In the genomic region with DNA sequence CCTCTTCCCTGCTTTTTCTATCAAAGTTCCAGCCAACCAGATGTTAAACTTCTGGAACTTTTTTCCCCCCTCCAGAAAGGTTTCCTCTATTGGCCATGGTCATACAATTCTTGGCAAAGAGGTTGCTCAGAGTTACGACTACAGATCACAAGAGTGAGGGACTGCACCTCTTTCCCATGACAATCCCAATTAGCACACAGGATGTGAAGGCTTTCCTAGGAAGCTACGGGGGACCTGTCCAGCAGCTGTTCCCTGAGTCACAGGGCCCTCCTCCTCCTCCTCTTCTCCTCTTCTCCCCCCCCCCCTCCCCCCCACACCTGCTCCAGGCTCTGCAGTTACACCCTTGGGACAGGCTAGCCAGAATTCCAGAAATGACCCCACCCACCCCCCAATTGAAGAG, we compare ENCODE assay signal across 10 mouse cellular contexts. TPM values are rescaled to one million over a fixed set of nuclear protein-coding genes. Genes with fewer than 3 reads are reported as not detected.
DNase-seq lines count a peak whose midpoint lies in the region; ATAC-seq lines count a peak whose summit lies in the region.
"Had no signal": no experiment of that assay in that cellular context is flagged by ENCODE, and none has a peak within 500 bp of the region (broad histone marks: within the 10 kb centered on the region; RNA-seq: fewer than 3 reads in every experiment).

No protein-coding gene starts in this region.

- peak overlapping the region; percentile 96 for H3K9ac ChIP-seq in lung, embryonic 16.5 days (ENCODE audit: low read length)
- H3K9ac ChIP-seq in forebrain, embryonic 12.5 days, result peak overlapping the region; percentile 91
- H3K9ac ChIP-seq in limb, embryonic 13.5 days, result no peak overlapping the region
- no peak overlapping the region for H3K9ac ChIP-seq in stomach, embryonic 15.5 days

- no peaks in the 10 kb centered on the region for H3K27me3 ChIP-seq in lung, embryonic 16.5 days (ENCODE audit: control insufficient read depth, insufficient read depth, low read depth, low read length)
- H3K27me3 ChIP-seq in forebrain, embryonic 12.5 days, result no peaks in the 10 kb centered on the region
- H3K27me3 ChIP-seq in limb, embryonic 13.5 days, result peaks cover 12% of the 10 kb centered on the region
- no peaks in the 10 kb centered on the region for H3K27me3 ChIP-seq in stomach, embryonic 15.5 days (replicated peaks)

- no peaks in the 10 kb centered on the region for H3K36me3 ChIP-seq in lung, embryonic 16.5 days (ENCODE audit: control insufficient read depth, insufficient read depth, low read length)
- peaks cover 17% of the 10 kb centered on the region for H3K36me3 ChIP-seq in forebrain, embryonic 12.5 days (replicated peaks)
- no peaks in the 10 kb centered on the region for H3K36me3 ChIP-seq in limb, embryonic 13.5 days
- 0 out of 2 replicates have a peak, but pooled peaks cover 3% of the 10 kb centered on the region for H3K36me3 ChIP-seq in stomach, embryonic 15.5 days

- H3K9me3 ChIP-seq in lung, embryonic 16.5 days (ENCODE audit: control insufficient read depth, low read length), result no peaks in the 10 kb centered on the region
- H3K9me3 ChIP-seq in forebrain, embryonic 12.5 days, result no peaks in the 10 kb centered on the region
- no peaks in the 10 kb centered on the region for H3K9me3 ChIP-seq in limb, embryonic 13.5 days
- H3K9me3 ChIP-seq in stomach, embryonic 15.5 days, result no peaks in the 10 kb centered on the region

- 22% methylated on average over 2 of the region's 2 CpGs for WGBS in lung, embryonic 16.5 days
- 0% methylated on average over 2 of the region's 2 CpGs for WGBS in forebrain, embryonic 12.5 days
- WGBS in limb, embryonic 13.5 days, result 19% methylated on average over 2 of the region's 2 CpGs
- 21% methylated on average over 2 of the region's 2 CpGs for WGBS in stomach, embryonic 15.5 days

- H3K4me2 ChIP-seq in lung, embryonic 16.5 days (ENCODE audit: low read depth, low read length), result peak overlapping the region; percentile 92
- H3K4me2 ChIP-seq in forebrain, embryonic 12.5 days, result peak overlapping the region; percentile 81
- H3K4me2 ChIP-seq in limb, embryonic 13.5 days (replicated peaks), result peak overlapping the region; percentile 92
- peak overlapping the region; percentile 89 for H3K4me2 ChIP-seq in stomach, embryonic 15.5 days

- H3K4me3 ChIP-seq in lung, embryonic 16.5 days (ENCODE audit: low read length), result peak overlapping the region; percentile 87
- peak overlapping the region; percentile 87 for H3K4me3 ChIP-seq in forebrain, embryonic 12.5 days (replicated peaks)
- H3K4me3 ChIP-seq in limb, embryonic 13.5 days, result peak overlapping the region; percentile 79
- peak overlapping the region; percentile 81 for H3K4me3 ChIP-seq in stomach, embryonic 15.5 days (replicated peaks)
- H3K4me3 ChIP-seq: erythroblast, embryonic 14.5 days had no signal

- peaks cover 13% of the 10 kb centered on the region; the same call in 1 of the 2 replicates for H3K4me1 ChIP-seq in lung, embryonic 16.5 days (replicated peaks; ENCODE audit: control insufficient read depth, insufficient read depth, low read length)
- peaks cover 57% of the 10 kb centered on the region for H3K4me1 ChIP-seq in forebrain, embryonic 12.5 days
- peaks cover 11% of the 10 kb centered on the region for H3K4me1 ChIP-seq in limb, embryonic 13.5 days
- peaks cover 14% of the 10 kb centered on the region; the same call in 1 of the 2 replicates for H3K4me1 ChIP-seq in stomach, embryonic 15.5 days

- ATAC-seq in lung, embryonic 16.5 days (ENCODE audit: low read depth), result no peak
- ATAC-seq in forebrain, embryonic 12.5 days (ENCODE audit: low FRiP score), result no peak
- 0 out of 2 replicates have a peak, but pooled peaks have one; percentile 12 for ATAC-seq in limb, embryonic 13.5 days (ENCODE audit: low FRiP score, low read depth)
- ATAC-seq in stomach, embryonic 15.5 days (ENCODE audit: insufficient read depth, low FRiP score, low read depth), result no peak

- H3K27ac ChIP-seq in lung, embryonic 16.5 days (ENCODE audit: low read length), result no peak overlapping the region
- H3K27ac ChIP-seq in forebrain, embryonic 12.5 days, result peak overlapping the region; percentile 95
- H3K27ac ChIP-seq in limb, embryonic 13.5 days, result no peak overlapping the region
- no peak overlapping the region; the same call in 1 of the 2 replicates for H3K27ac ChIP-seq in stomach, embryonic 15.5 days

- DNase-seq in lung, postnatal 25 days (ENCODE audit: low spot score), result no peak
- no peak for DNase-seq in urinary bladder, postnatal 36 days (ENCODE audit: low spot score in 2 of 2)
- DNase-seq in T-cell, adult 2 months (ENCODE audit: low spot score), result no peak
- DNase-seq: kidney, adult 18-20 months; thymus, postnatal 4 days had no signal

RNA-seq across cellular contexts. Expression of a gene that starts 1.8 kb away (rescaled TPM):
- polyA plus RNA-seq in lung, embryonic 16.5 days (2015; fragmentation: Nextera tagmentation; extraction: Ambion mirVana), result 16.0 and 16.5 TPM in 2 replicates
- polyA plus RNA-seq in forebrain, embryonic 12.5 days (2016; fragmentation: Nextera tagmentation; extraction: Ambion mirVana), result 34.2 and 37.4 TPM in 2 replicates
- polyA plus RNA-seq in limb, embryonic 13.5 days (2015; fragmentation: Nextera tagmentation; extraction: Ambion mirVana), result 5.2 and 5.8 TPM in 2 replicates
- 14.7 and 18.6 TPM in 2 replicates for polyA plus RNA-seq in stomach, embryonic 15.5 days (2015; fragmentation: Nextera tagmentation; extraction: Ambion mirVana)

RNA-seq across cellular contexts. Expression of a gene that starts 38.9 kb away (rescaled TPM):
- polyA plus RNA-seq in lung, embryonic 16.5 days (2015; fragmentation: Nextera tagmentation; extraction: Ambion mirVana), result 0.79 and 0.88 TPM in 2 replicates
- 0.37 and 0.55 TPM in 2 replicates for polyA plus RNA-seq in forebrain, embryonic 12.5 days (2016; fragmentation: Nextera tagmentation; extraction: Ambion mirVana)
- 0.50 TPM in 2 replicates for polyA plus RNA-seq in limb, embryonic 13.5 days (2015; fragmentation: Nextera tagmentation; extraction: Ambion mirVana)
- polyA plus RNA-seq in stomach, embryonic 15.5 days (2015; fragmentation: Nextera tagmentation; extraction: Ambion mirVana), result 1.2 and 1.3 TPM in 2 replicates

RNA-seq across cellular contexts. Expression of a gene that starts 46.1 kb away (rescaled TPM):
- polyA plus RNA-seq in lung, embryonic 16.5 days (2015; fragmentation: Nextera tagmentation; extraction: Ambion mirVana), result 31.1 and 33.6 TPM in 2 replicates
- polyA plus RNA-seq in forebrain, embryonic 12.5 days (2016; fragmentation: Nextera tagmentation; extraction: Ambion mirVana), result 17.9 and 18.4 TPM in 2 replicates
- 17.5 and 19.3 TPM in 2 replicates for polyA plus RNA-seq in limb, embryonic 13.5 days (2015; fragmentation: Nextera tagmentation; extraction: Ambion mirVana)
- polyA plus RNA-seq in stomach, embryonic 15.5 days (2015; fragmentation: Nextera tagmentation; extraction: Ambion mirVana), result 20.5 and 21.1 TPM in 2 replicates

Comparison
In these comparisons a context has a peak if more than half of its experiments do, and no peak if none do; other contexts are left out.
1. H3K9ac ChIP-seq: peak in lung, embryonic 16.5 days (single experiment) and forebrain, embryonic 12.5 days (single experiment); none in limb, embryonic 13.5 days (single experiment) and stomach, embryonic 15.5 days (single experiment).
2. Peak in every context shown above with its lines, with median percentiles within 50 percentile points of each other: H3K4me2 ChIP-seq and H3K4me3 ChIP-seq.